Mouse (Mus musculus): ENCODE results near the gene Mtmr3. TPM values are rescaled to one million over a fixed set of nuclear protein-coding genes. Genes with fewer than 3 reads are reported as not detected.

Gene Mtmr3
- polyA plus RNA-seq, 1 experiment from 2014 or later = 26.7 TPM

DNA sequence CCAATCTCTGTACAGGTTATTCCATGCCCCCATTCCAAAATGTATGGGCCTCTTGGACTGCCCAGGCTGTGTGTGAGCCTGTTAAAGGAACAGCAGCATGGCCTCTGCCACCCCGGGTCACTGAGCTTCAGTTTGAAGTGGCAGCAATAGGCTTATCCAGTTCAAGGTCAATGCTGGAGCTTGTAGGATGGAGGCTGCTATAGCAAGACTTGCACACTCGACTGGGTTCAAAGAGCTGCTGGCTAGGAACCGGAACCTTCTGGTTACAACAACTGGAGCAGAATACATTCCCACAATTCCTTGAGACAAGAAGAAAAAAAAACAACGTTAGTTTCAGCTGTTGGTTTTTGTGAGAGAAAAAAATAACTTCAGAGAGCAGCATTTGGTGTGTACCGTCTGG is 112.0 kb downstream of the Mtmr3 start:
- no peak overlapping the region for H3K9ac ChIP-seq
- no peak for ATAC-seq (ENCODE audit: insufficient number of reproducible peaks, insufficient read depth, low FRiP score, low TSS enrichment, low read depth)
- H3K4me3 ChIP-seq = no peak overlapping the region
- H3K27me3 ChIP-seq = no peaks in the 10 kb centered on the region
- peaks cover 85% of the 10 kb centered on the region for H3K36me3 ChIP-seq
- 85% methylated on average over 5 of the region's 5 CpGs for WGBS
- H3K4me1 ChIP-seq = peaks cover 5% of the 10 kb centered on the region; the same call in 1 of the 2 replicates
- no peaks in the 10 kb centered on the region for H3K9me3 ChIP-seq
- H3K4me2 ChIP-seq = no peak overlapping the region
- no peak overlapping the region for H3K27ac ChIP-seq

DNA sequence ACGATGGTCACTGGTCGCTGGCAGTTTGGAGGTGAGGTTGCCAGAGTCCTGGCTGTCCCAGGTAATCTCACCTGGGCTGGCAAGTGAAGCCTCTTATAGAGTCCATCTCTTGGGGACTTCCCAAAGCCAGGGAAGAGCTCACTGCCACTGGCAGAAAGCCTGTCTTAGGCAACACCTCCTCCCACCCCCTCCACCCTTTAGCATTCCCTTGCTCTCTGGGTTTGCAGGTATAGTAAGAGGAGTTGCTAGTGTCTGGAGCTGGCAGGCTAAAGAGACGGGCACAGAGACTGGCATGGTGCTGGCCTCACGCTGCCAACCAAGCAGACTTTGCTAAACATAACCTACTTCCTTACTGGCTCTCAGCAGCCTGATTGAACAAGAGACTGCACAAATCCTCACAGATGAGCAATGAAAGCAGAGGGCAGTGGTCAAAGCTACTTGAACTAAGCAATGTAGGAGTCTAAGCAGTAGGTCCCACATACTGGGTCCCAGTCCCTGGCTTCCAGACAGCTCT is 118.4 kb downstream of the Mtmr3 start:
- H3K4me1 ChIP-seq = peaks cover 8% of the 10 kb centered on the region; the same call in 1 of the 2 replicates
- no peak overlapping the region for H3K4me2 ChIP-seq
- H3K36me3 ChIP-seq = peaks cover 24% of the 10 kb centered on the region
- WGBS = 93% methylated on average over 4 of the region's 4 CpGs
- H3K9ac ChIP-seq = no peak overlapping the region
- no peaks in the 10 kb centered on the region for H3K9me3 ChIP-seq
- H3K4me3 ChIP-seq = no peak overlapping the region
- ATAC-seq (ENCODE audit: insufficient number of reproducible peaks, insufficient read depth, low FRiP score, low TSS enrichment, low read depth) = no peak
- H3K27me3 ChIP-seq = no peaks in the 10 kb centered on the region
- no peak overlapping the region for H3K27ac ChIP-seq

DNA sequence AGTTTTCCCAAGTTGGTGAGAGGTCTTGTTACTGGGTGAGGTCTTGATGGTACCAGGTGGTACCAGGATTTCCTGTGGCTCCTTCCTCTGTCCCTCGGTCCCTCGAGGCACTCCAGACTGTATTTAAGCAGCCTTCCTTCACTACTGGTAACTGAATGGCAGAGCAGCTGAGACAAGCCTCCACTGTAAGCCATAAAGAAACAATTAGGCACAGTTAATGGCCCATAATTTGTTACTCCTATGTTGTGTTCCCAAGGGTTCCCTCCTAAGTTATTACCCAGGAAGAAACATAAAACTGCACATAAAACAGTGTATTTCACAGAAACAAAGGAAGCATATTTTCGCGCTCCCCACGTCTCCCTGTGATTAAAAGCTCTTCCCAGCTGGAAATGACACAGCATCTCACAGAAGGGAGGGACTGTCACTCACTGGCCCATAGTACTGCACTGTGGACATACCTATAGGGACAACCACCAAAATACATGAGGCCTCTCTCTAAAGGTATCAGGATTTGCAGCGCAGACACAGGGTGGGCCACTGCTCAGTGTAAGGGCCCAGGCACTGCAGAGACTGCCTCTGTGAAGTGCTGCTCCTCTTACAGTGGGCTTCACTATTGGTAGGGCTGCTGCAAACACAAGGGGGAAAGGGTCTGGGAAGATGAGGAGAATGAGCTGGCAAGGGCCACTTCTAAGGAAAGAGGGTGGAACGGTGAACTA is 122.0 kb downstream of the Mtmr3 start:
- H3K36me3 ChIP-seq = no peaks in the 10 kb centered on the region; the same call in 1 of the 2 replicates
- peaks cover 8% of the 10 kb centered on the region; the same call in 1 of the 2 replicates for H3K4me1 ChIP-seq
- H3K4me3 ChIP-seq = no peak overlapping the region
- 65% methylated on average over 7 of the region's 7 CpGs for WGBS
- no peaks in the 10 kb centered on the region for H3K27me3 ChIP-seq
- H3K27ac ChIP-seq = no peak overlapping the region
- no peak for ATAC-seq (ENCODE audit: insufficient number of reproducible peaks, insufficient read depth, low FRiP score, low TSS enrichment, low read depth)
- H3K9ac ChIP-seq = no peak overlapping the region
- H3K9me3 ChIP-seq = no peaks in the 10 kb centered on the region
- H3K4me2 ChIP-seq = no peak overlapping the region

DNA sequence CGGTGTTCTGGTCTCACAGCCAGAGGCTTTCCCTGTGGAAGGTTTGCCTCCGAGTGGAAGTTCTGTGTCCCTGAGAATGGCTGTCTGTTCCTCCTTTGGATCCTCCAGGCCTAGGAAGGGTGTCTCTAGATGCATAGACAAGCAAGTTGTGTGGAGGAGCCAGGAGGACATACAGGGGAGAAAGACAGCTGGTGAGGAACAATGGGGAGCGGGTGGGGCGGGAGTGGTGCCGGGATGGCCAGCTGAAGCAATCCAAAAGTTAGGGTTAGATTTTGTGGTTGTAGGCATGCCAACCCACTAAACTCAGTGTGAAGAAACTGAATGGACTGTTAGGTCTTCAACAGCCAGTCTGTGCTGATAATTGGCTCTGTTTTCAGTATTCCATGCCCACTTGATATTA is 122.9 kb downstream of the Mtmr3 start:
- H3K9ac ChIP-seq = no peak overlapping the region
- ATAC-seq (ENCODE audit: insufficient number of reproducible peaks, insufficient read depth, low FRiP score, low TSS enrichment, low read depth) = no peak
- no peak overlapping the region for H3K4me3 ChIP-seq
- H3K4me2 ChIP-seq = no peak overlapping the region
- no peaks in the 10 kb centered on the region for H3K27me3 ChIP-seq
- no peaks in the 10 kb centered on the region for H3K36me3 ChIP-seq
- H3K9me3 ChIP-seq = no peaks in the 10 kb centered on the region
- no peak overlapping the region for H3K27ac ChIP-seq
- H3K4me1 ChIP-seq = peaks cover 8% of the 10 kb centered on the region; the same call in 1 of the 2 replicates
- whole genome bisulfite sequencing = 74% methylated on average over 5 of the region's 5 CpGs

DNA sequence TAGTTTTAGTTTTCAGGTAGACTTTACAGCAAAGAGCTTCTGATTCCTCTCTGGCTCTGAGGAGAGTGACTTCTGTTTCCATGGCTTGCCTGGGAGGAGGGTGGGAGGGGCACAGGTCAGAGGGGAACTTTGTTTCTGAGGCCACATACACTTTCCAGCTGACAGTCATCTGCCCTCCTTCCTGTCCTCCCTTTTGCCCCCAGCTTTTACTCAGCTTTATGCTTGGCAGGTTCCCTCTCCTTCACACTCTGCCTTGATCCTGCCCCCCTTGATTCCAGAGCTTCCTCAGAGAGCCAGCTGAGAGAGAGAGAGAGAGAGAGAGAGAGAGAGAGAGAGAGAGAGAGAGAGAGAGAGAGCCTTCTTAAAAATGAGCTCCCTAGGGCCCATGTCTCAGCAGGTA is 123.4 kb downstream of the Mtmr3 start:
- H3K4me2 ChIP-seq = no peak overlapping the region
- H3K4me1 ChIP-seq = peaks cover 11% of the 10 kb centered on the region; the same call in 1 of the 2 replicates
- H3K9ac ChIP-seq = no peak overlapping the region
- H3K4me3 ChIP-seq = no peak overlapping the region
- no peaks in the 10 kb centered on the region for H3K36me3 ChIP-seq
- no peak for ATAC-seq (ENCODE audit: insufficient number of reproducible peaks, insufficient read depth, low FRiP score, low TSS enrichment, low read depth)
- H3K27me3 ChIP-seq = no peaks in the 10 kb centered on the region
- H3K27ac ChIP-seq = no peak overlapping the region
- H3K9me3 ChIP-seq = no peaks in the 10 kb centered on the region

DNA sequence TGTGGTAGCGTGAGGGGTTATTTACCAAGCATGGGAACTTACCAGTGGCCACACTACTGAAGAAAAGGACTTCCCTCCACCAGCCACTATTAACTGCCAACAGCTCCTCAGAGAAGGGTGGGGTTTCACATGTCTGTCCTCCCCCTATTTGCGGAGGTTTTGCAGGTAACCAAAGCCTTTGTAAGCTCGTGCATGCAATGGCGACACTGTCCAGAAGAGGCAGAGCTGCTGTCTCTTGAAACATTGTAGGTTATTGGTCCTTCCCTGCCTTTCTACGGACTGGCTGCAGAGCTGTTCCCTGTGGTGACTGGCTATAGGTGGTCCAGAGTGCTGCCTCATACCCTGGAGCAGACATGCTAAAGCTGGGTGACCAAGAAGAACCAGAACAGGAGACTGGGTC is 125.6 kb downstream of the Mtmr3 start:
- Histone ChIP-seq H3K27me3 (no peaks in the 10 kb centered on the region), H3K27ac (no peak overlapping the region), H3K9me3 (no peaks in the 10 kb centered on the region), H3K4me1 (peaks cover 12% of the 10 kb centered on the region; the same call in 1 of the 2 replicates), H3K4me2 (no peak overlapping the region), H3K36me3 (no peaks in the 10 kb centered on the region), H3K4me3 (no peak overlapping the region), H3K9ac (no peak overlapping the region)
- ATAC-seq (ENCODE audit: insufficient number of reproducible peaks, insufficient read depth, low FRiP score, low TSS enrichment, low read depth) = no peak
- 57% methylated on average over 5 of the region's 5 CpGs for WGBS

DNA sequence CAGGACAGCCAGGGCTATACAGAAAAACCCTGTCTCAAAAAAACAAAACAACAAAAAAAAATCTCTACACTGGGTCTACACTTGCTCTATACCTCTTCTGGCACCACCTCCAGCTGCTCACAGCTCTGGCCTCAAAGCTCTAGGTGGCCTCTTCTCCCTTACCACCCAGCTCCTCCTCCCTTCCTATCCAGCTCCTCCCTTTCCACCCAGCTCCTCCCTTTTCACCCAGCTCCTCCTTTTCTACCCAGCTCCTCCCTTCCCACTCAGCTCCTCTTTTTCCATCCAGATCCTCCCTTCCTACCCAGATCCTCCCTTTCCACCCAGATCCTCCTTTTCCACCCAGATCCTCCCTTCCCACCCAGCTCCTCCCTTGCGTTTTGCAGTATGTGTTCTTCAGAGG is 127.2 kb downstream of the Mtmr3 start:
- ATAC-seq (ENCODE audit: insufficient number of reproducible peaks, insufficient read depth, low FRiP score, low TSS enrichment, low read depth) = no peak
- H3K4me3 ChIP-seq = no peak overlapping the region
- 93% methylated on average over 1 of the region's 1 CpGs for WGBS
- no peaks in the 10 kb centered on the region for H3K27me3 ChIP-seq
- H3K9me3 ChIP-seq = no peaks in the 10 kb centered on the region
- no peak overlapping the region for H3K9ac ChIP-seq
- no peaks in the 10 kb centered on the region for H3K36me3 ChIP-seq
- H3K4me2 ChIP-seq = no peak overlapping the region
- peaks cover 4% of the 10 kb centered on the region; the same call in 1 of the 2 replicates for H3K4me1 ChIP-seq
- no peak overlapping the region for H3K27ac ChIP-seq

DNA sequence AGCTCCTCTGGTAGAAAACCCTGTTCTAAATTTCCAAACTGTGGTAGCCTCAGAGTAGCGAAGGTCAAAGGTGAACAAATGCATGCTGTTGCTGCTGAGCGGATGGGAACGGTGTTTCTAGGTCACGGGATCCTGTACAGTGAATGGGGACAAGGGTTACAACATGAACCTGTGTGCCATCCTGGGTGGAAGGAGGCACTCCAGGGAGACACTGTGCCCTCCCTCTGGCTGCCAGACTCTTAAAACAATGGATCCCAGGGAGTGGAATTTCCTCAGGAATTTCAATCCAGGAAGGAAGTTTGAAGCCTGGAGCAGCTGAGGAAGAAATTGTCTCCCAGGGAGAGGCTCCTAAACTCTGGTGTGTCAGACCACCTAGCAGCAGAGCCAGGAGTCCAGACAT is 128.5 kb downstream of the Mtmr3 start:
- Histone ChIP-seq H3K4me3 (no peak overlapping the region), H3K36me3 (no peaks in the 10 kb centered on the region), H3K27me3 (no peaks in the 10 kb centered on the region), H3K27ac (no peak overlapping the region), H3K9ac (no peak overlapping the region), H3K9me3 (no peaks in the 10 kb centered on the region), H3K4me1 (peaks cover 4% of the 10 kb centered on the region; the same call in 1 of the 2 replicates), H3K4me2 (no peak overlapping the region)
- ATAC-seq (ENCODE audit: insufficient number of reproducible peaks, insufficient read depth, low FRiP score, low TSS enrichment, low read depth) = no peak
- WGBS = 47% methylated on average over 4 of the region's 4 CpGs

DNA sequence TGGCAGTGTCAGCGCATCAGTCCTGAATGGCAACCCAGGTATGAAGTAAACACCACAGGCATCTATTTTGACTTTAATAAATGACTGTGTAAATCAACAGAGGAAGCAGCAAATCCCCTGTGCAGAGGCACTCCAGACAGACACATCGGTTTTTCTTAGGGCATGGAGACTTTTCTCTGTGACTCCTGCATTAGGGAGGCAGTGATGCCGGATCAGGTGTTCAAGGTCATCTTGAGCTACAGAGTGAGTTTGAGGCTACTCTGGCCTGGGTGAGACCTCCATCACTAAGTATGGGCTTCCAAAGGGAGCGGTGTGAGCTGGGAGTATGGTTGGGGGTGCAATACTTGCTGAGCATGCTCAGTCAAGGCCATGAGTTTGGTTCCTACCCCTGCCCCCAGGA is 130.0 kb downstream of the Mtmr3 start:
- no peak overlapping the region for H3K4me2 ChIP-seq
- peaks cover 4% of the 10 kb centered on the region; the same call in 1 of the 2 replicates for H3K4me1 ChIP-seq
- WGBS = 86% methylated on average over 4 of the region's 4 CpGs
- no peak overlapping the region for H3K9ac ChIP-seq
- H3K4me3 ChIP-seq = no peak overlapping the region
- ATAC-seq (ENCODE audit: insufficient number of reproducible peaks, insufficient read depth, low FRiP score, low TSS enrichment, low read depth) = no peak
- no peaks in the 10 kb centered on the region for H3K36me3 ChIP-seq
- H3K9me3 ChIP-seq = no peaks in the 10 kb centered on the region
- H3K27ac ChIP-seq = no peak overlapping the region
- no peaks in the 10 kb centered on the region for H3K27me3 ChIP-seq

DNA sequence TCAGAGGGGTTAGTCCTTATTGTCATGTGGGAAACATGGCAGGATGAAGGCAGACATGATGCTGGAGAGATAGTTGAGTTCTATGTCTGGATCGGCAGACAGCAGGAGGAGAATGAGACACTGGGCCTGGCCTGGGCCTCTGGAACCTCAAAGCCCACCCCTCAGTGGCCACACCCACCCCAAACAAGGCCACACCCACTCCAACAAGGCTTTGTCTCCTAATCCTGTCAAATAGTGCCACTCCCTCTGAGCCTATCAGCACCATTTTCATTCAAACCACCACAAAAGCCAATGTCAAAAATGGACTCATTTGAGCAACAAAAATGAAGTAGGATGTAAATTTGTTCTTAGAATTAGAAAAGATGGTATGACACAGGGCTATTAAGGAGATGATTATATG is 130.5 kb downstream of the Mtmr3 start:
- H3K4me3 ChIP-seq = no peak overlapping the region
- no peak for ATAC-seq (ENCODE audit: insufficient number of reproducible peaks, insufficient read depth, low FRiP score, low TSS enrichment, low read depth)
- no peak overlapping the region for H3K9ac ChIP-seq
- no peaks in the 10 kb centered on the region for H3K9me3 ChIP-seq
- H3K4me2 ChIP-seq = no peak overlapping the region
- no peaks in the 10 kb centered on the region for H3K27me3 ChIP-seq
- peaks cover 4% of the 10 kb centered on the region; the same call in 1 of the 2 replicates for H3K4me1 ChIP-seq
- no peaks in the 10 kb centered on the region for H3K36me3 ChIP-seq
- WGBS = 65% methylated on average over 1 of the region's 1 CpGs
- no peak overlapping the region for H3K27ac ChIP-seq

DNA sequence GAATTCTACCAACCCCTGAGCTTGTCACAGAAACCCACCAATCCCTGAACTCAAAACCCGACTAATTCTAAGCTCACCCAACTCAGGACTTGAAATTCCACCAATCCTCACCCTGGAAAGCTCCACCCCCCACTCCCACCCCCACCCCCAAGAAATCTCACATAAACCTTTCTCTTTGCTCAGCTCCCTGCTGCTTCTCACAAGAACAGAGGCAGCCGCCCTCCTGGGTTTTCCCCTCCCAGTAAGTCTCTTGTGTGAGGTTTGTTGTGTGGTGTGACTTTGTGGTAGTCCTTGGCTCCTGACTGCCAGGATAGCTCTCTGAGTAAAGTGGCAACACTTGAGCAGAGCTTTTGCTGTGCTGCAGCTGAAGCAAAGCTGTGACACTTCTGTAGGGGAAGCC is 131.8 kb downstream of the Mtmr3 start:
- Histone ChIP-seq H3K4me2 (no peak overlapping the region), H3K9ac (no peak overlapping the region), H3K36me3 (no peaks in the 10 kb centered on the region), H3K9me3 (no peaks in the 10 kb centered on the region), H3K4me3 (no peak overlapping the region), H3K27me3 (no peaks in the 10 kb centered on the region), H3K27ac (no peak overlapping the region), H3K4me1 (peaks cover 4% of the 10 kb centered on the region; the same call in 1 of the 2 replicates)
- 58% methylated on average over 2 of the region's 2 CpGs for WGBS
- ATAC-seq (ENCODE audit: insufficient number of reproducible peaks, insufficient read depth, low FRiP score, low TSS enrichment, low read depth) = no peak

DNA sequence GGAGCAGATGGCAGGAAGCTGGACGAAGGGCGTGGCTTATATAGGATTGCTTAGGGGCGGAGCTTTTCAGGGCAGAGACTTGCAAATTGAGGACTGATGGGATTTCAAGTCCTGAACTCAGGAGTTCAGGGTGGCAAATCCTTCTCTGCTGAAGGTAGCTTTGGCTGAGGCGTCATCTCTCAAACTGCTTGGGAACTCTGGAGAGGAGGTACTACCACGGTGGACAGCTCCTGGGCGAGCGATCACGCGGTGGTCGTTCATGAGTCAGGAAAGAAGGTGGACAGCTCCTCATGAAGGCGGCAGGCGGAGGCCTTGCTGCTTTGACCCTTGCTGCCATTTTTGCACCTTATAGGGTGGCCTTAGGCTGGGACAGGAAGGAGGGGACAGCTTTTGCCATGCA is 133.5 kb downstream of the Mtmr3 start:
- 20% methylated on average over 12 of the region's 12 CpGs for WGBS

More for the DNA sequence above, 133.5 kb downstream of the Mtmr3 start:
- no peak overlapping the region for H3K9ac ChIP-seq
- peaks cover under 1% of the 10 kb centered on the region; the same call in 1 of the 2 replicates for H3K4me1 ChIP-seq
- no peak overlapping the region for H3K4me3 ChIP-seq
- H3K27me3 ChIP-seq = no peaks in the 10 kb centered on the region
- no peak for ATAC-seq (ENCODE audit: insufficient number of reproducible peaks, insufficient read depth, low FRiP score, low TSS enrichment, low read depth)
- H3K9me3 ChIP-seq = no peaks in the 10 kb centered on the region
- no peak overlapping the region for H3K4me2 ChIP-seq
- H3K36me3 ChIP-seq = no peaks in the 10 kb centered on the region
- no peak overlapping the region for H3K27ac ChIP-seq

Data from embryonic facial prominence, embryonic 13.5 days (tissue).